Mouse (Mus musculus) 3T3-L1 (cell line): ENCODE measurements at regions not wholly inside any gene's neighbourhood (a gene's known extent, or its start where the extent isn't known, plus 50 kb on each side); places are given as distances from the start of the nearest gene placed in this dataset.

Experiments used
- DNase-seq: peaks from one replicate; pipeline ENCODE4 v3.0.0-alpha.2; 2015; ENCODE audit warnings: low read depth, low spot score

DNA sequence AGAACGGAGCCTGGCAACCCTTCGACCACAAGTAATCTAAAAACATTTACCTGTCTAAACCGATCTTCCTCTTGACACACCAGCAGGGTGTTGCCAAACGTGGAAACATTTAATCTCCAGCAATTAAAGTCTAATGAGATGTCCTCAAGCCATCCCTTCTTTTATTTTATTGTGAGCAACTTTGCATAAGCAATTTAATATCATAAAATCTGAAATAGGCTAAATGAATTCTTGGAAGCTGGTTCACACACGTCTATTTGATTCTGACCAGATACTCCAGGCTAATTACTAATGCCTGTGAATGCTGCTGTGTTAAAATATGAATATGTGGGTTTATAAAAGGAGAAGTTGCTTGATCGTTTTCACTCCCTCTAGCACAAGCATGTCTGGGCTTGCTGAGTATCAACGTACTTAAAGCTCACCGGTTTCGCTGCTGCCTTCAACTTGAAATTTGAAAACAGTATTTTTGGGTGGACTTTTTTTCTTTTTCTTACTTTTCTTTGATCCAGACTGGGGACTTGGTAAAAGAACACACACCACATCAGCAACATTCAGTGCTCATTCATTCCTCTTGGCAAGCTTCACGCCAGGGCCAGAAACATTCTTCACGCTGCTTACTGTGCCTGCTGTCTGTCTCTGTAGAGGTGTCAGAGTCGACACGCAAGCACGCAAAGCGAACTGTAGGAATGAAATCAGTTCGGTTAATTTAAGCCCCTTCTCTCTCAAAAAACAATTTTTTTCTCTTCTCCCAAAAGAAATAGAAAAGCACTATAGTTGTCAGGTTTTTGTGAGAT is 194.4 kb downstream of the Npr3 start:
- DNase-seq: no peak

DNA sequence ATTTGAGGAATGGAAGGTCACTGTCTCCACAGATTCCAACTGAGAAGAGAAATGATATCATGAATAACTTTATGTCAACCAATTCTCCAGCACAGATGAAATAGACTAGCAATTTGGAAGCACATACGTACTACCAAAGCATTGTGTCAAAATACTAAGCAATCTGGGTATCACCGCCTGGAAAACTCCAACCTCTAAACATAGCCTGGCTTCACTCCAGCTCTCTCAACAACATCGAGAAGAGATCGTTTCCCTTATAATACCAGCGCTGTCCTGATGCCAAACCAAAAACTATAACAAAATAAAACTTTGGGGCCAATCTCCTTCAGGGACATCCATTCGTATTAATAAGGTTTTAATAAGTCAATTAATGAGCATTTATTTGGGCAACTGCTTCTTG is 205.8 kb downstream of the Npr3 start:
- DNase-seq: no peak

DNA sequence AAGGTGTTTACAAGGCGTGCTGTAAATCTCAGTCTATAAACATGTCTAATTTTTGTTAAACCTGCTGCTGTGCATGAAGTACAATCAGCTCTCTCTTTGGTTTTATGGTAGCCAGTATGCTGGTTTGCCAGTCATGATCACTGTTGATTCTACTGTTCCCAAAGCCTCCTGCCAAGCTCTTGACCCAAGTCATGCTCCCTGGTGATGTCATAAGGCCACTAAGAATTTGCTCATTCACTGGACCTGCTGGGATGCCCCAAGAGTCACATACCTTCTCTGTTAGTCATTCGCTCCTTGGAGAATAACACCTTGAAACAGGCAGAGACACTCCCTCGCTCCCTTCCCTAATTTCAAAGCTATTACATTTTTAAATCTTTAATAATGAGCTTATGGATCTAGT is 207.2 kb downstream of the Npr3 start:
- peak; percentile 82 for DNase-seq

DNA sequence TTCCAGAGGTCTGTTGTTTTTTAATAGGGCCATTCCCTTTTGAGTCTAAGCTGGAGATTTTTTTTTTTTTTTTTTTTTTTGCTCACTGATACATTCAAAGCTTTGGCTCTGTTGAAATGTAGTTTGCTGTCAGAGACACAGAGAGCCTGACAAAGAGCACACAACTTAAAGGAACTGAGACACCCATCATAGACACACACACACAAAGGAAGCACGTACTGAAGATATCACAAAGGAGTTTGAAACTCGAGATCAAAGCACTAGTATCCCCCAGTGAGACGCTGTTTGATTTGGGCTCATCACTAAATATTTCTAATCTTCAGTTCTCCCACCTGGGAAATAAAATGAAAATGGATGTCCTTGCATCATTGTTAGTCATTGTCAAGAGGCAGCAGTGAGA is 210.0 kb downstream of the Npr3 start:
- no peak for DNase-seq

DNA sequence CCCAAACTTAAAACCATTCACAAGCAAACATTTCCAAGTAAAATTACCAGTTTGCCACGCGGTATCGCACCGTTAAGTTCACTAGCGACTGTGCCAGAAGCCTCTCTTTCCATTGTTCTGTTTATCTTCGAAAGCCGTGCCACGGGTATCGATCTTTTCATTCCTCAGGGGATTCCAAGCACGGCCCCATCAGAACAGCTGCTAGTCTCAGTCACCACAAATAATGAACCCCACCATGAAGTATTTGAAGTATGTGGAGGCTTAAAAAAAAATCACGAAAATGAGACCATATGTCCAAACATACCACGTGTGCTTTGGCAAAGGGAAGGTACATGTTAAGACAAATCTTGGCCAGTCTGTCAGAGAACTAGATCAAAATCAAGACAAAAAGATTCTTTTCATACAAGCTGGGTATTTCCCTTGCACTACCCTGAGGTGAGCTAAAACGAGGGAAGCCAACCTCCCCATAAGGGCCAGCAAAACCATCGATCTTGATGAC is 213.3 kb downstream of the Npr3 start:
- peak; percentile 22 for DNase-seq

DNA sequence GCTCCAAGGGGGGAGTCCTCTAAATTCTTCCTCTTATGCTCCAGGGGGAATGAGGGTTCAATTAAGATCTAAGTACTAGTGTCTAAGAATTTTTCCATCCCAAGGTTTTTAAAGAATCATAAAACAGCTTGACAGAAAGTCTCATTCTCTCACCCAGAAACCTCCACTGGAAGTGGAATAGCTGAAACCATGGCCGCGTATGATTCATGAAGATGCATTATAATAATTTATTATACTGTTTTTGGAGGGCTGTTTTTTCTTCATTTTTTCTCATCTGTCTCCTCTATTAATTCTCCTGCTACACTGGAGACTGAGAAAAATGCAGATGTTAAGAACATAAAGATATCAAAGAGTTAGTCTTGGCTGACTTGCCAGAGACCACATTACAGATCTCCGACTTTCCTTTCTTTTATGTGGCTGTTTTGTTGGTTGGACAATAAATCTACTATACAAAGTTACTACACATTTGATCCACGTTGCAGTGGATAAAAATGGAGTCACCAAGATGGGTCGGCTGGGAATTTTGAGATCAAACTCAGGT is 242.2 kb downstream of the Npr3 start:
- no peak for DNase-seq

DNA sequence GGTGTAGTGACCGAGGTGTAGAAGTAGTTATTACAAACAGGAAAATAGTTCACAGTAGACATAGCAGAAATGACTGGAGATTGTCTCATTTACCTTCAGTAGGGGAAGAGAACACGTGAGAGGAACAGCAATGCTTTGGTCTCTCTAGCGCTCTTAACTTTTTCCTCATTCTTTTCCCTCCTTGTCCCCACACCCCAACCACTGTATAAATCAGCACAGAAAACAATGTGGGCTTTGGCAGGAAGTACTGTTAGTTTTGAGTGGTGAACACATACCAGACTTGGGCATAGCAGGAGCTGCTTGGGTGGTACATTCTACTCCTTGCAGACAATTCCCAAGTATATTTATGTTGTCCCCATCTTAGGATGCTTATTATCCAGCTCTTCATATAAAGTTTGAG is 251.9 kb downstream of the Npr3 start:
- no peak for DNase-seq

DNA sequence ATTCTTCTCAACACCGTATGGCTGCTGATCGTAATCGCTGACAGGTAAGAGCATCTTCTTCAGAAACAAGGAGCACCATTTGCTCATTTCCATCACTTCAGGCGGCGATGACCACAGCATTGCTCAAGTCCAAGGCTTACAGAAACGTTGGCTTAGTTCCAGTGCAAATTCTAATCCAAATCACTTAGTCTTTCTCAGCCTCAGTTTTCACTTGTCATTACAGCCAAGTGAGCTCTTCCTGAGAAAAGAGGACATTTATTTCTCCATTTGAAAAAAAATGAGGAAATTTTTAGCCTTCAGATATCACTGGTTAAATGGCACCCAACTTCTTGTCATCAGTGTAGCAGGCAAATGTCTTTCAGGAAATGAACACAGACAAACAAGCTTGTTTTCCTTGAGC is 246.8 kb upstream of the Tars start:
- DNase-seq: no peak

DNA sequence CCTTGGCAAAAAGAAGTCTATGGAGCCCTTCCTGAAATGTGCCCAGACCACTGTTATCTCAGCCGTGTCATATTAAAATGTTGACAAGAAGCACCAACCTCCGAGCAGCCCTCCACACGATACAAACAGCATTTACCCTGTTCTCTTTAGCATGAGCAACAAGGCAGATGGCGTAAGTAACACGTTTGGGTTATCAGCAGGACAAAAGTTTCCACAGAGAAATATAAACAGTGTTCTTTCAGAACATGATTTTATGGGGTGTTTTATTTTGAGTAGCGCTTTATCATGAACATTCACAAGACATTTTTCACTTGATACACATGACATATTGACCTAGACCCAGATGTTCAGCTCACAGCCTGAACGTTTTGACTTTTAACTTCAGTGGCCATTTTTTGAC is 245.3 kb upstream of the Tars start:
- DNase-seq: no peak

DNA sequence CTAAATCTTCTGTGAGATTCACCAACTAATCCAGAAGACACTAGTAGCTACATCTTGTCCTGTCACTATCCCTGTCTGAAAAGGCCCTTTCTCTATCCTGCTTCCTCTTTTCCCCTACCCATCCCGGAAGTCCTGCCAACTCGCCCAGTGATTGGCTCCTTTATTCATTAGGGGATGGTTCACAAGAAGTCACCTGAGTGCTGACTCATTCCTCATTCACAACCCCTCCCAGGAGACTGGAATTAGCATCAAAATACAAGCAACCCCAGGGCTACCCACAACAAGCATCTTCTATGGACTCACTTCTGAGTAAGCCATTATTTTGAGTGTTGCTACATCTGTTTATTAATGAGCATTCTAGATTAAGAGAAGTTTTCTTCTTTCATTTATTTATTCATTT is 231.2 kb upstream of the Tars start:
- peak; percentile 64 for DNase-seq

DNA sequence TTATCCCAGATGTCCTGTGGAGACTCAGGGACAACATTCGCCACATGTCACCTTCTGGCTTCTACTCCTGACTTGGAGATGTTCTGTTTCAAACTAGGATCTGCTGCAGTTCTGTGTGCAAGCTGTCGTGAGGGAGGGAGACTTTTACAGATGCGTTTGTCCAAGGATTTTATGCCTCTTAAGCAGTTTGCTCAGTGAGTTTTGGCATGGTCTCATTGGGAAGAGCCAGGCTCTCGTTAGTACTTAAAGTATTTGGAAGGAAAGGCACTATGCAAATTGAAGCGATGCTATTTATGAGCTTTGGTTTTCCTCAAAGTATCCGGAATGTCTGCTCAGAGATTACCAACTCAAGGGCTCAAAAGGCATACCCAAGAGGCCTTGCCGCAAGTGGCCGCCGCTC is 227.0 kb upstream of the Tars start:
- DNase-seq: no peak

DNA sequence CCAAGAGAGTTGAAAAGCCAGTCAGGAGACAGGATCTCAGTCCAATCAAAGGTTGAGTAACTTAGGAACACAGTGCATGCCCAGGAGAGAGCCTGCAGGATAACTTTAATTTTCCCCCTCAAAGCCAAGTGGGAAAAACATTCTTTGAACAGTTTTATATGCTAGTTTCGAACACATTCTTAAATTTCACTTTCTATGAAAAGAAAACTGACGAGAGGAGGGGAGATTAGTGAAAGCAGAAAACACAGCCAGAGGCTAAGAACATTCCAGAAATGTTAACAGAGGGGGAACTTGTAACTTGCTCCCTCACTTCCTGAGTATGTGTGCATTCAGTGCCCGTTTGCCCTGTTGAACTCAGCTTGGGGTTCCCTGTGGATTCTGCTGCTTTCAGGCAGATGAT is 213.0 kb upstream of the Tars start:
- no peak for DNase-seq

DNA sequence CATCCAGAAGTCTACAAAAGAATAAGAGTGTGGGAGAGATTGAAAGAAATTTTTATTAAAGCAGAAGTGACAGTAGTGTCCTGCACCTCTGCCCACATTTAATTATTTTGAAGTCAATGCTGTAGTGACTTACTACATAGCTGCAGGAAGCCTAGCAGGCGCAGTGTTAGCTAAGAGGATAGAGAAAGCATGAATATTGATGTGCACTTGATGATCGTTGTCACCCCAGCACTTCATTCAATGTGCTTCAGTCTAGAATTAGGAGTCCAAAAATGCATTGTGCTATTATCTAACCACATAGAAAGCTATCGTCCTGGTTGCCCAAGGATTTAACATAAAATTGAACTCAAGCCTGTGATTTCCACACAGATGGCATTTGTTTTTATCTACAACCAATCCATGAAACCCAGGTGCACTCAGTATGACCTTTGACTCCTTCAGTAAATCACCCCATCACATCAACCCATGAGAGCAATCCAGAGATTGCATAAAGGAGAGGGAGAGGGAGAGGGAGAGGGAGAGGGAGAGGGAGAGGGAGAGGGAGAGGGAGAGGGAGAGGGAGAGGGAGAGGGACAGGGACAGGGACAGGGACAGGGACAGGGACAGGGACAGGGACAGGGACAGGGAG is 210.7 kb upstream of the Tars start:
- no peak for DNase-seq

DNA sequence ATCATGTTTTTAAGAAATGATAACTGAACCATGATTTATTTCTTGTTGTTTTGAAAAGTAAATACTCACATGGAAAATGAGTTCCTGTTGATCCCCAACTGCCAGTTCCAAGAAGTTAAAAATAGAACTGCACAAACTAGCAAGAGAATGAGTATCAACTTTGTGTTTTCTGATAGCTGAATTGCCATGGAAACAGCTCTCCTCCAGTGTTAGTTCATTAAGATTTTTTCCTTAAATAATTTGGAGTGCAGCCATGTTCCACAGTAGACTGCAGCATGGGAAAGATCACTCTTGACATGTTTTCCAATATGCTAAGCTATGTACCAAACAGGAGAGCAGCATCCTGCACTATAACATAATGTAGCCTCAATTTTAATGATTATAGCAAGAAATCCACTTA is 208.0 kb upstream of the Tars start:
- DNase-seq: no peak

DNA sequence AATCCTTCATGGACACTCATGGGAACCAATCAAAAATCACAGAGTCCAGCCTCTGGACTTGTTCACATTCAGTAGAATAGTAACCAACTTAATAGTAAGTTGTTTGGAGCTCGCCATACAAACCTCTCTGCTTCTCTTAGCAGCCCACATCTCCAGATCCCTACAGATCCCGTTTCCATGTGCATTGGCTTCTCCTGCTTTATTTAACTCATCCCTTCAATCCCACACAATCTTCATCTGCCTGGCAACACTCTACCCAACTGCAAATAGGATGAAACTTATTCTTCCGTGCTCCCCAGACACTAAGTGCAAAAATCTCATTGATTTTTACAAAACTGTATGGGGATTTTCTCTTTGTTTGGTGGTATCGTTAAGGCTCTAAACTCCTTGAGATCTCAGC is 206.2 kb upstream of the Tars start:
- DNase-seq: no peak

DNA sequence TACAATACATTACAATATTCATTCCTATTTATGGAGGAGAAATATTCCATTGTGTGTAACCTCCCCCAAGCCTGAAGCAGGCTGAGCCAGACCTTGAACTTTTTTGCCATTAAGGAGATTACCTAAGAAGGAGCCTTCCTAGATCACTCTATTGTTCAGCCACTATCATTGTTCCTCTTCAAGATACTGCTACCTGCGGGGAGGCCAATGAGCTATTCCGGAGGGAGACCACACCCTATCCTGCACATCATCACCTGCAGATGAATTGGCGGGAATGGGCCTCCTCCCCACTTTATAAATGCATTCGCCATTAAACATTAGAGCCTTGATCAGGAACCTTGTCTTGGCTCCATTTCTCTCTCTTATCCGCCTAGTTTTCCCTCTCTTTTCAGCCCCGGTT is 197.6 kb upstream of the Tars start:
- no peak for DNase-seq

DNA sequence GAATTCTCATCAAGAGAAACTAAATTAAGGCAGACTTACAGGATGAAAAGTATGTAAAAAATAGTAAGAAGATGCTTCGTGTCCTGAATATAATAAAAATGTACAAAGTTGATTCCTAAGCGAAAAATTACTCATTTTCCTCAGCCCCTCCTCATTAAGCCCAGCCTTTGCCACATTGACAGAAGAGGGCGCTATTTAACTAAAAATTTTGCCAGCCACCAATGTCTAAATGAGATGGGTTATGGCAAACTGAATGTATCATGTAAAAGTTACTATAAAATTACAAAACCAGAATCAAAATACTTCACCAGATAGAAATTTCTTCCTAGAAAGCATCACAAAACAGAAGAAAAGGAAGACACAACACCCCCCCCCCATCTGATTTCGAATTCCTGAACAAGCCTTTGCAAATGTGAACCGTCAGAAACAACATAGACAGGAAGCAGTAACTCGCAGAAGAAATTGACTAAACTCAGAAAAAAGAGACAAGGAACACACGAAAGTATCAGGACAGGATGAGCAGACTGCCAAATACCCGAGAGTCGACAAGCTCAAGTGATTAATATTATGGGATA is 191.2 kb upstream of the Tars start:
- peak; percentile 69 for DNase-seq

DNA sequence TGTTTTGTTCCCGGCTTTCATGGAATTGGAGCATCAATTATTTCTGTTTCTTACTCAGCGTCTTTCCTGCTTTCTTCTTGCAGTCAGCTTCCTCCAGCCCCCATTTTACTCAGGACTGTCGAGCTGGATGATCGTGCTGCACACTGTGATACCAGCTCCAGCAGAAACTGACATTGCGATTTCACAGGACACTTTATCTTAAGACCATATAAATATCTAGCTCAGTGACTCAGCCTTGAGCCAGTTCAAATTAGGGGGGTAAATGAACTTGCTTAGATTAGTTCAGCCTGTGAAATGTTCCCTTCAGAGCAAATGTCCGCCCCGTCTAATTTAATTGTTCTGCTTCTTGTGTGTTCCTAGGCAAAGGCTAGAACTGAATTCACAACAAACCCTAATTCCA is 190.3 kb upstream of the Tars start:
- DNase-seq: no peak

DNA sequence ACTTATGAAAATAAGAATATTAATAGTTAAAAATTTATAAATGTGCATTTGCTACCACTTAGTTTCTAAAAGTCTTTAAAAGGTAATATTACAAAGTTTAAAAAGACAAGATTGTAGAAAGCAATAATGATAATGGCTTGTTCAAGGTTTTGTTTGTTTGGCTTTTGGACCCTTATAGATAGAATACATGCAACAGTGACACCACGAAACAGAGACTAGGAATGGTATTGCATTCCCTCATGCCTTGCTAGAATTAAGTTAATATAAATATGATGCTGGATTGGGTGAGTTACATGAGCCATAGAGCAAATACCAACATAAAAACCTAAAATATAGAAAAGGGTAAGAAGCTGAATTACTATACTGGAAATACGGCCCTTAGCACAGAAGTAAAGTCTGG is 186.9 kb upstream of the Tars start:
- peak; percentile 39 for DNase-seq

DNA sequence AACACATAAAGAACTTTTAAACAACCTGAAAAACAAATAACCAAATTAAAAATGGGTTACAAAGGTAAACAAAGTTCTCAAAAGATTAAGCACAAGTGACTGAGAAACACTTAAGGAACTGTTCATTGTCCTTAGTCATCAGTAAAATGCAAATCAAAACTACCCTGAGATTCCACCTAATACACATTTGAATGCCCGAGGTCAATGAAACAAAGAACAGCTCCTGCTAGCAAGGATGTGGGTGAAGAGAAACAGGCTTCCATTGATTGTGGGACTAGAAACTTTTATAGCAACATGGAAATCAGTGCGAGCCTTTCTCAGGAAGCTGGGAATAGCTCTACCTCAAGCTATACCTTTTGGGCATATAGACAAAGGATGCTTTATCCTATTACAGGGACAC is 184.7 kb upstream of the Tars start:
- DNase-seq: no peak

DNA sequence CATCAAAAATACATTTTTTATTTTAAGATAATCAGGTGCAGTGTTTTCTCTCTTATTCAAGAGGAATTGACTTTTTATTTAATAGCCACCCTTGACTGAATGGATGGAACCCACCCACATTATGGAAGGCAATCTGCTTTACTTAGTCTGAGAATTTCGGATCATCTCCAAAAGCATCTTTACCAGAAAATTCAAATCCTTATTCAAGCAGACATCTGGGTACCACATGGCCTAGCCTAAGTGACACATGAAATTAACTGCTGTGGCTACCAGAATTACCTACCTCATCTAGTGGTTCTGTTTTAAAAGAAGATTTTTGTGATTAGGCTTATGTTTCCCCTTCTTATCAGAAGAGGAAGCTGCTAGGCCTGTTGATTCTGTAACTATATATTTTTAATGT is 178.9 kb upstream of the Tars start:
- no peak for DNase-seq

DNA sequence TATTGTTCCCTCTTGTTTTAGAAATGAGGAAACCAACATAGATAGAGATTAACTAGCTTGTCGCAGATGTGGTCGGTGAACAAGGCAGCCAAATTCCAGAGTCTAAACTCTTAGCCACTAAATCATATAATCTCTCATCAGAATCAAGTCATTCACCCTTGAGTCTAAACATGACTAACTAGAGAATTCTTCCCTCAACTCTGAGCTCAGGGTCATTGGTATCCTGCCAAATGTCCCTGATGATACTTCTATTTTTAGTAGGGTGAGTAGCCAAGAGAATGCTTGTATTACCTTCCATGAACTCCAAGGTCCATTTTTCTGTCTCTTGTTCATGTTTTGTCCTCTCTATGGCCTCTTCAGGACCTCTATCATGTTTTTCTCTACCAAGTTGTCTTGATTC is 174.9 kb upstream of the Tars start:
- peak; percentile 96 for DNase-seq

DNA sequence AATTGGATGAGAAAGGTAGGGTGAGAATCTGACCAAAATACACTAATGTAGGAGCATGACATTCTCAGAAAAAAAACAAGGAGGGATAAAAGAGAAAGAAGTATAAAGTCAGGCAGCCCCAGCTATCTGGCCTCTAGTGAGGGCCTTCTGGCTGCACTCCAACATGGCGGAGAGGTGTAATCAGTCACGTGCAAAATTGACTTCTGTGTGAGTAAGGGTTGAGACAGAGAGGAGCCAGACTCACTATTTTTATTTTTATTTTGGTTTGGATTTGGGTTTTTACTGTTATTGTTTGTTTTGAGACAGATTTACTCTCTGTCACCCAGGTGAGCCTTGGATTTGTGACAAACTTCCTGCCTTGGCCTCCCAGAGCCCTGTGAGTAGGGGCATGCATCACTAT is 174.0 kb upstream of the Tars start:
- peak; percentile 41 for DNase-seq
